In genomic region chr3:40120298-40120875, GRCm38 (mm10) we compare ENCODE assay signal across 8 mouse cellular contexts.
DNase-seq lines count a peak whose midpoint lies in the region; ATAC-seq and TF ChIP-seq lines count a peak whose summit lies in the region.

No protein-coding gene starts in this region.

- ATAC-seq in hindbrain, embryonic 14.5 days (ENCODE audit: low FRiP score) = peak; percentile 80; the same call in 1 of the 2 replicates
- peak; percentile 82 for ATAC-seq in midbrain, embryonic 16.5 days

- no peaks in the 10 kb centered on the region for H3K4me1 ChIP-seq in cerebellum, adult 2 months (ENCODE audit: control insufficient read depth, insufficient read depth, low read length)
- H3K4me1 ChIP-seq in E14TG2a.4 (replicated peaks; ENCODE audit: low read depth, low read length) = peaks cover 7% of the 10 kb centered on the region
- H3K4me1 ChIP-seq in forebrain, embryonic 10.5 days = peaks cover 55% of the 10 kb centered on the region
- H3K4me1 ChIP-seq in hindbrain, embryonic 14.5 days (replicated peaks; ENCODE audit: control insufficient read depth, insufficient read depth, low read length) = peaks cover 15% of the 10 kb centered on the region
- H3K4me1 ChIP-seq in midbrain, embryonic 16.5 days (ENCODE audit: control insufficient read depth, insufficient read depth, low read length) = peaks cover 24% of the 10 kb centered on the region
- H3K4me1 ChIP-seq in thymus, adult 2 months (replicated peaks; ENCODE audit: control insufficient read depth, insufficient read depth, low read length) = no peaks in the 10 kb centered on the region

- TF ChIP-seq CTCF in cerebellum, adult 2 months (IDR thresholded peaks at IDR 0.05; ENCODE audit: borderline replicate concordance, insufficient read depth, low read depth, low read length) = peak; percentile 8; the same call in 1 of the 2 replicates
- TF ChIP-seq CTCF in E14TG2a.4 (conservative IDR thresholded peaks at IDR 0.05; ENCODE audit: low read length) = peak; percentile 40
- TF ChIP-seq CTCF in thymus, adult 2 months (IDR thresholded peaks at IDR 0.05; ENCODE audit: borderline replicate concordance, control insufficient read depth, extremely low read depth, insufficient read depth, low read length, poor library complexity) = no peak

- H3K4me3 ChIP-seq in cerebellum, adult 2 months (replicated peaks; ENCODE audit: insufficient read depth, low read depth, low read length) = no peak overlapping the region
- H3K4me3 ChIP-seq in E14TG2a.4 (replicated peaks; ENCODE audit: low read length) = no peak overlapping the region
- H3K4me3 ChIP-seq in forebrain, embryonic 10.5 days = no peak overlapping the region
- no peak overlapping the region for H3K4me3 ChIP-seq in hindbrain, embryonic 14.5 days (replicated peaks; ENCODE audit: low read length)
- H3K4me3 ChIP-seq in midbrain, embryonic 16.5 days (ENCODE audit: low read depth, low read length) = no peak overlapping the region
- no peak overlapping the region for H3K4me3 ChIP-seq in thymus, adult 2 months (ENCODE audit: control insufficient read depth, insufficient read depth, low read length)

- H3K9ac ChIP-seq in hindbrain, embryonic 14.5 days = no peak overlapping the region
- no peak overlapping the region for H3K9ac ChIP-seq in midbrain, embryonic 16.5 days (ENCODE audit: low read depth, low read length)

- H3K4me2 ChIP-seq in hindbrain, embryonic 14.5 days (replicated peaks) = no peak overlapping the region
- H3K4me2 ChIP-seq in midbrain, embryonic 16.5 days (ENCODE audit: low read length) = no peak overlapping the region

- DNase-seq in cerebellum, adult 2 months = peak; percentile 4 to 7
- no peak for DNase-seq in cerebellum, adult 8-10 months
- DNase-seq in forebrain, embryonic 10.5 days (ENCODE audit: extremely low spot score, low spot score) = peak; percentile 60
- peak; percentile 66 for DNase-seq in hindbrain, embryonic 14.5 days (ENCODE audit: low spot score)
- peak; percentile 13 to 27 for DNase-seq in left cerebral cortex, adult 8-10 months (ENCODE audit: low spot score in 2 of 2)
- DNase-seq in thymus, adult 2 months = no peak

- no peak overlapping the region for H3K27ac ChIP-seq in cerebellum, adult 2 months (ENCODE audit: insufficient read depth, low read length)
- peak overlapping the region; percentile 81 for H3K27ac ChIP-seq in forebrain, embryonic 10.5 days
- no peak overlapping the region for H3K27ac ChIP-seq in hindbrain, embryonic 14.5 days
- H3K27ac ChIP-seq in midbrain, embryonic 16.5 days (ENCODE audit: low read length) = no peak overlapping the region
- H3K27ac ChIP-seq in thymus, adult 2 months (ENCODE audit: control insufficient read depth, insufficient read depth, low read length) = no peak overlapping the region

- H3K9me3 ChIP-seq in E14TG2a.4 (ENCODE audit: low read length) = no peaks in the 10 kb centered on the region
- no peaks in the 10 kb centered on the region for H3K9me3 ChIP-seq in forebrain, embryonic 10.5 days
- H3K9me3 ChIP-seq in hindbrain, embryonic 14.5 days (ENCODE audit: control insufficient read depth, low read length) = no peaks in the 10 kb centered on the region
- H3K9me3 ChIP-seq in midbrain, embryonic 16.5 days (replicated peaks; ENCODE audit: control insufficient read depth, low read length, poor library complexity, severe bottlenecking) = no peaks in the 10 kb centered on the region

- no peaks in the 10 kb centered on the region for H3K27me3 ChIP-seq in cerebellum, adult 2 months (ENCODE audit: control insufficient read depth, insufficient read depth, low read length)
- no peaks in the 10 kb centered on the region for H3K27me3 ChIP-seq in E14TG2a.4 (ENCODE audit: insufficient read depth, low read length)
- H3K27me3 ChIP-seq in forebrain, embryonic 10.5 days (ENCODE audit: poor library complexity, severe bottlenecking) = no peaks in the 10 kb centered on the region
- H3K27me3 ChIP-seq in hindbrain, embryonic 14.5 days (ENCODE audit: control insufficient read depth, insufficient read depth, low read length) = no peaks in the 10 kb centered on the region
- no peaks in the 10 kb centered on the region for H3K27me3 ChIP-seq in midbrain, embryonic 16.5 days (ENCODE audit: control insufficient read depth, insufficient read depth, low read depth, low read length)
- no peaks in the 10 kb centered on the region for H3K27me3 ChIP-seq in thymus, adult 2 months (ENCODE audit: control insufficient read depth, insufficient read depth, low read length)

- TF ChIP-seq POLR2A in cerebellum, adult 2 months (IDR thresholded peaks at IDR 0.05; ENCODE audit: borderline replicate concordance, insufficient read depth, low read length) = no peak
- TF ChIP-seq POLR2A in thymus, adult 2 months (IDR thresholded peaks at IDR 0.05; ENCODE audit: control insufficient read depth, extremely low read depth, insufficient read depth, low read length, poor library complexity) = no peak

- WGBS in cerebellum, adult 2 months = 24% methylated on average over 4 of the region's 4 CpGs
- 32% methylated on average over 4 of the region's 4 CpGs for WGBS in forebrain, embryonic 10.5 days
- 20% methylated on average over 4 of the region's 4 CpGs for WGBS in hindbrain, embryonic 14.5 days
- 20% methylated on average over 4 of the region's 4 CpGs for WGBS in midbrain, embryonic 16.5 days
- 24% methylated on average over 4 of the region's 4 CpGs for WGBS in thymus, adult 2 months

- H3K36me3 ChIP-seq in E14TG2a.4 (ENCODE audit: insufficient read depth, low read length) = no peaks in the 10 kb centered on the region
- no peaks in the 10 kb centered on the region for H3K36me3 ChIP-seq in forebrain, embryonic 10.5 days (replicated peaks)
- H3K36me3 ChIP-seq in hindbrain, embryonic 14.5 days (replicated peaks; ENCODE audit: control insufficient read depth, insufficient read depth) = no peaks in the 10 kb centered on the region
- H3K36me3 ChIP-seq in midbrain, embryonic 16.5 days (ENCODE audit: control insufficient read depth, insufficient read depth, low read length) = no peaks in the 10 kb centered on the region
- no peaks in the 10 kb centered on the region for H3K36me3 ChIP-seq in thymus, adult 2 months (ENCODE audit: control insufficient read depth, insufficient read depth, low read length)

Comparison
In these comparisons a context has a peak if more than half of its experiments do, and no peak if none do; other contexts are left out.
1. DNase-seq: peak in cerebellum, adult 2 months (2 of 2), forebrain, embryonic 10.5 days (single experiment), hindbrain, embryonic 14.5 days (single experiment) and left cerebral cortex, adult 8-10 months (2 of 2); none in cerebellum, adult 8-10 months (single experiment) and thymus, adult 2 months (single experiment).